Mouse (Mus musculus) bone marrow, adult 2 months (tissue): ENCODE data around the gene Rnf19b.

ENCODE experiments used
- CTCF ChIP-seq: fragments of 200-500 bp; IDR thresholded peaks from 2 replicates; pipeline ENCODE4 v1.5.1; 2011; ENCODE audit warnings: low read length, control low read depth; ENCODE audit not compliant: control insufficient read depth, insufficient read depth
- POLR2A ChIP-seq: fragments of 200-500 bp; IDR thresholded peaks from 2 replicates; pipeline ENCODE4 v1.6.1; 2011; ENCODE audit warnings: low read depth, mild to moderate bottlenecking, control low read depth, low read length, borderline replicate concordance; ENCODE audit not compliant: control insufficient read depth

GRCm38 (mm10) chr4:129032133-129032962, 25.7 kb upstream of the Rnf19b start:
- TF ChIP-seq CTCF (no peak), POLR2A (no peak)
